Mouse (Mus musculus) midbrain, embryonic 13.5 days (tissue): ENCODE measurements at regions not wholly inside any gene's neighbourhood (a gene's known extent, or its start where the extent isn't known, plus 50 kb on each side); places are given as distances from the start of the nearest gene placed in this dataset.

Experiments used
- ATAC-seq: fragments of 200-750 bp; cut with Nextera tagmentation; 2 replicates; pipeline ENCODE4 v1.8.0; 2017; ENCODE audit warnings: mild to moderate bottlenecking, moderate TSS enrichment, moderate library complexity
- H3K27ac ChIP-seq: fragments of 300-500 bp; sonication (generic); 2 replicates; pipeline ENCODE4 v1.5.1; 2015; ENCODE audit warnings: inconsistent platforms, mild to moderate bottlenecking, moderate library complexity
- H3K27me3 ChIP-seq: fragments of 300-500 bp; sonication (generic); 2 replicates; pipeline ENCODE4 v1.6.1; 2015; ENCODE audit warnings: mild to moderate bottlenecking, inconsistent platforms
- H3K36me3 ChIP-seq: fragments of 300-500 bp; sonication (generic); 2 replicates; pipeline ENCODE4 v1.6.1; 2015; ENCODE audit warnings: mild to moderate bottlenecking, inconsistent platforms
- H3K4me1 ChIP-seq: fragments of 300-500 bp; sonication (generic); replicated peaks from 2 replicates; pipeline ENCODE4 v1.6.1; 2015; ENCODE audit warnings: inconsistent platforms
- H3K4me2 ChIP-seq: fragments of 300-500 bp; sonication (generic); replicated peaks from 2 replicates; pipeline ENCODE4 v1.6.1; 2015; ENCODE audit warnings: moderate library complexity, mild to moderate bottlenecking, inconsistent platforms
- H3K4me3 ChIP-seq: fragments of 300-500 bp; sonication (generic); replicated peaks from 2 replicates; pipeline ENCODE4 v1.5.1; 2015; ENCODE audit warnings: mild to moderate bottlenecking, inconsistent platforms
- H3K9ac ChIP-seq: fragments of 300-500 bp; sonication (generic); replicated peaks from 2 replicates; pipeline ENCODE4 v1.6.1; 2015; ENCODE audit warnings: mild to moderate bottlenecking, inconsistent platforms
- H3K9me3 ChIP-seq: fragments of 300-500 bp; sonication (generic); 2 replicates; pipeline ENCODE4 v1.6.1; 2016; ENCODE audit warnings: mild to moderate bottlenecking, inconsistent platforms
- WGBS: fragments of 180-500 bp; shearing (Covaris S2); methylation state at CpG from one replicate; pipeline ENCODE4 v1.1.7; 2015; 5-methylcytosine and 5-hydroxymethylcytosine counted together

DNA sequence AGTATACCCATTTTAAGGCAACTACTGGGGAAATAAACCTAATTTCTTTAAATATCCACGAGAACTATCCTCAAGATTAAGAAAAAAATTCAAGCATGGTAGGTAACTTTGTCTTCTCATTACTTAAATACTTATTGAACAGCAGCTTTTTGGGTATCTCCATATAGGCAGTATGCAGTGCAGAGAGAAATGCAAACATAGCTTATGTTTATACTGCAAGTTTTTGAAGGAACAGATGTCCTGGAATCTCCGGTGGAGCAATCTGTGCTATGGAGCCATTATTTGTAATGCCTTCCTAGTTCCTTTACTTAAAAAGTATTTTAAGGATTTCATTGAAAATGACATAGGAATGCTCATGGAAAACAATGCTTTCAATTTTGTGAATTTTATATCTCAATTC is 91.7 kb upstream of the Adgrb3 start:
- H3K4me2 ChIP-seq: no peak overlapping the region
- WGBS: 82% methylated on average over 2 of the region's 2 CpGs
- no peak for ATAC-seq

DNA sequence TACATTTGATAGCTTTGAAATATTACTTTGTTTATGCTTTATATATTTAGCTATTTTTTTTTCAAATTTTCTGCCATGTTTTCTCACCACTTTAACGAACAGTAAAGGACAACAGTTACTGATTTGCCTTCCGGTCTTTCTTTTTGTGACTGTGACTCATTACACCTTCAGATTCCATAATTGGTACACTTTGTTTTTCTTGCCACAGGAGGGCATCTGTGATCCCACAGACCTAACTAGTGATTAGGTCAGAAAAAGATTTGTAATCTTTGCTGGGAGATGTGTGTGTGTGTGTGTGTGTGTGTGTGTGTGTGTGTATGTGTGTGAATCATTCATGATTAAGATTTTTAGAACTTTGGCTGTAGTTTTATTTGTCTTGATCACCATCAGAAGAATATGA is 64.7 kb upstream of the Adgrb3 start:
- Histone ChIP-seq H3K36me3 (no peaks in the 10 kb centered on the region), H3K9ac (no peak overlapping the region), H3K4me2 (no peak overlapping the region), H3K27me3 (no peaks in the 10 kb centered on the region), H3K4me3 (no peak overlapping the region), H3K4me1 (no peaks in the 10 kb centered on the region), H3K9me3 (no peaks in the 10 kb centered on the region), H3K27ac (no peak overlapping the region)
- no peak for ATAC-seq
- 80% methylated on average over 2 of the region's 2 CpGs for WGBS

More for the DNA sequence above, 91.7 kb upstream of the Adgrb3 start:
- Histone ChIP-seq H3K9ac (no peak overlapping the region), H3K4me3 (no peak overlapping the region), H3K27me3 (no peaks in the 10 kb centered on the region), H3K9me3 (no peaks in the 10 kb centered on the region), H3K4me1 (no peaks in the 10 kb centered on the region), H3K36me3 (no peaks in the 10 kb centered on the region), H3K27ac (no peak overlapping the region)

DNA sequence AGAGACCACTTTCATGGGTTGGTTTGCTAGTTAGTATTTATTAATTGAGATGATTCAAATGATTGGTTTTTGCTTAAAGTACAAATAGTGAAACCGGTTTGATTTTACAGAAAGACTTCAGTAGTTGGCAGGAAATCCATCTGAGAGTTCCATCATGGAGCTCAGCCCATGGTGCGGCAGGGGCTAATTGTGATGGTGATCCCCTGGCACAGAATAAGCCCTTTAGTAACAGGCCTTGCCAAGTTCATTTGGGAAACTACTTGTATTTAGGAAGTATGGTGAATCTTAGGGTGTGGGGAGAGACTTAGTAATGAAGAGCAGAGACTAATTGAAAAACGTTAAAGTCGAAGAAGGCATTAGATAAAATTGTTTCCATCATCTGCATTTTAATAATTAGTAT is 63.5 kb upstream of the Adgrb3 start:
- Histone ChIP-seq H3K9ac (no peak overlapping the region), H3K36me3 (no peaks in the 10 kb centered on the region), H3K9me3 (no peaks in the 10 kb centered on the region), H3K27me3 (no peaks in the 10 kb centered on the region), H3K27ac (no peak overlapping the region), H3K4me3 (no peak overlapping the region), H3K4me2 (no peak overlapping the region), H3K4me1 (no peaks in the 10 kb centered on the region)
- peak; percentile 51; the same call in 1 of the 2 replicates for ATAC-seq
- WGBS: 43% methylated on average over 4 of the region's 4 CpGs

DNA sequence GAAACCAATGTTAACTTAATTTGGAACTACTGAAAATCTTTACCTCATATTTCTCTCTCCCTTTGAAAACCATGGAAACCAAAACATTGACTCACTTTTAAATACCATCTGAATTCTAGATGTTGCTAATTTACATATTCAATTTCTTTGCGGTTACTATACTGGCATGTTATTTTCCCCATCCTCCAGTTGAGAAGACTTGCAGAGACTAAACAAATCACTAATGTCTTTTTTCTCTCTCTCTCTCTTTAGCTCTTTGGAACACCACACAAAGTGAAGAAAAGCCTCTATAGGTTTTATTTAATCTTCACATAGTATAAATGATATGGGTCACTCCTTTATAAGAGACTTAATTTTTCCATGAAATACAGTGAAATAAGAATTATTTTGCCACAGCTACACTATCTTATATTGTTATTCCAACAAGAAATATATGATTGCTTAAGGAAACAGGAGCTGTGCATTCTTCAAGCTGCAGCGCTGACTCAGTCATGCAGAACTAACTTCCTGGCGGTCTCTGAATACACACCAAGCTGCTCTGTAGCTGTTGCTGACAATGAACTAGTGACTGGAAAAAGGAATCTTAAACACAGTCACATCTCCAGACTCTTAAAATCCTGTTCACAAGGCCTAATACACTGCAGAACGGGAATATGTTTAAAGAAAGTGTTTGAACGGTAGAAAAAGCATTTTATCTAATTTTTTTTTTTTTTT is 62.7 kb upstream of the Adgrb3 start:
- 15% methylated on average over 5 of the region's 5 CpGs for WGBS
- no peak overlapping the region for H3K4me3 ChIP-seq
- ATAC-seq: peak; percentile 88
- no peak overlapping the region for H3K9ac ChIP-seq
- H3K4me2 ChIP-seq: no peak overlapping the region
- no peak overlapping the region for H3K27ac ChIP-seq
- H3K36me3 ChIP-seq: no peaks in the 10 kb centered on the region
- no peaks in the 10 kb centered on the region for H3K9me3 ChIP-seq
- H3K4me1 ChIP-seq: no peaks in the 10 kb centered on the region
- no peaks in the 10 kb centered on the region for H3K27me3 ChIP-seq

DNA sequence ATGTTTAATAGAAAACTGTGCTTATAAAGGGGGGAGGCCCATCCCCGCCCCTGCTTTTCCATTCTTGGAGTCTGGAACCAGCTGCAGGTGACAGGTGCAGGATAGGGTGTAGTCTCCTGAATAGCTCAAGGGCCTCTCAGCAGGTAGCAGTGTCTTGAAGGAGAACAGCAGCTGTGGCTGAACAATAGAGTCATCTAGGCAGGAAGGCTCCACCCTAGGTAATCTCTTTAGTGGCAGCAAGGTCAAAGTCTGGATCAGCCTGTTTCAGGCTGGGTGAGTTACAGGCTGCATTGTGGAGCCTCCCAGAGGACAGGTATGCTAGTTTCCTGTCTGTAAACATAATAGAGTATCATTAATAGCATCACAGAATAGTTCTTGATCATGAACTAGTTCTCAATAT is 58.5 kb upstream of the Adgrb3 start:
- Histone ChIP-seq H3K4me3 (no peak overlapping the region), H3K27ac (no peak overlapping the region), H3K27me3 (no peaks in the 10 kb centered on the region), H3K4me1 (no peaks in the 10 kb centered on the region), H3K4me2 (no peak overlapping the region), H3K9me3 (no peaks in the 10 kb centered on the region), H3K9ac (no peak overlapping the region), H3K36me3 (no peaks in the 10 kb centered on the region)
- WGBS: 69% methylated on average over 1 of the region's 1 CpGs
- no peak for ATAC-seq

DNA sequence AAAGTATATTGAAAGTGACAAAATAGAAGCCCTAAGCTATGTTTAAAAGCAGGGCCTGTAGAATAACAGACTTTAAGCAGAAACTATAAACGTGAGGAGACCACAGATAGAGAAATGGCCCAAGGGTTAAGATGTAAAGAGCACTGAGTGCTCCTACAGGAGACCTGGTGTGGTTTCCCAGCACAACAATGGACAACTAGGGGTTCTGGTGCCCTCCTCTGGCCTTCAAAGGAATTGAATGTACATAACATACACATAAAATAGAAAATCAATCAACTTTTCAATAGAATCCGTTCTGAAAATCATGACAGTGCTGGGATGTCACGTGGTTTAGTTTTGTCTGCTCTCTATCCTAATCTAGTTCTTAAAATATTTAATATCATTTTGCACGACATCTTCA is 55.5 kb upstream of the Adgrb3 start:
- H3K4me1 ChIP-seq: no peaks in the 10 kb centered on the region
- no peak overlapping the region for H3K4me2 ChIP-seq
- H3K27ac ChIP-seq: no peak overlapping the region
- no peak for ATAC-seq
- H3K4me3 ChIP-seq: no peak overlapping the region
- 70% methylated on average over 4 of the region's 4 CpGs for WGBS
- no peak overlapping the region for H3K9ac ChIP-seq
- no peaks in the 10 kb centered on the region for H3K9me3 ChIP-seq
- no peaks in the 10 kb centered on the region for H3K27me3 ChIP-seq
- H3K36me3 ChIP-seq: no peaks in the 10 kb centered on the region
